Mouse (Mus musculus) olfactory bulb, adult 2 months (tissue): Measurements from ENCODE around the gene Anxa9.

Experiments used
- CTCF ChIP-seq: fragments of 200-500 bp; IDR thresholded peaks from 2 replicates; pipeline ENCODE4 v1.5.1; 2012; ENCODE audit warnings: low read depth, mild to moderate bottlenecking, low read length, moderate library complexity; ENCODE audit not compliant: insufficient read depth
- POLR2A ChIP-seq: fragments of 200-500 bp; IDR thresholded peaks from 2 replicates; pipeline ENCODE4 v1.6.1; 2012; ENCODE audit warnings: mild to moderate bottlenecking, low read depth, low read length, moderate library complexity; ENCODE audit not compliant: insufficient read depth

GRCm38 (mm10) chr3:95314486-95315093 is 7.6 kb upstream of the Anxa9 start, which contains the start of gene Cers2:
- TF ChIP-seq POLR2A (no peak; the same call in 1 of the 2 replicates), CTCF (no peak)
